Mouse (Mus musculus): ENCODE data around the gene Crocc2. TPM values are rescaled to one million over a fixed set of nuclear protein-coding genes. Genes with fewer than 3 reads are reported as not detected.

Gene Crocc2
- polyA plus RNA-seq, 1 experiment from 2014 or later = 0.18 TPM

GRCm38 (mm10) chr1:93142871-93143270, 25.7 kb upstream of the Crocc2 start:
- ATAC-seq (ENCODE audit: low FRiP score, low read depth) = no peak
- WGBS = 93% methylated on average over 1 of the region's 1 CpGs
- Histone ChIP-seq H3K9ac (replicated peaks) (no peak overlapping the region), H3K27me3 (no peaks in the 10 kb centered on the region), H3K36me3 (no peaks in the 10 kb centered on the region), H3K9me3 (no peaks in the 10 kb centered on the region), H3K4me1 (no peaks in the 10 kb centered on the region), H3K27ac (replicated peaks) (no peak overlapping the region), H3K4me2 (replicated peaks) (no peak overlapping the region), H3K4me3 (no peak overlapping the region)

- no peak overlapping the region for H3K4me3 ChIP-seq
- no peaks in the 10 kb centered on the region for H3K27me3 ChIP-seq
- H3K9me3 ChIP-seq = no peaks in the 10 kb centered on the region
- H3K9ac ChIP-seq (replicated peaks) = no peak overlapping the region
- H3K27ac ChIP-seq (replicated peaks) = no peak overlapping the region
- H3K4me1 ChIP-seq = no peaks in the 10 kb centered on the region
- WGBS = 75% methylated on average over 9 of the region's 9 CpGs
- H3K4me2 ChIP-seq (replicated peaks) = no peak overlapping the region
- no peaks in the 10 kb centered on the region for H3K36me3 ChIP-seq
- ATAC-seq (ENCODE audit: low FRiP score, low read depth) = no peak
Observed at GRCm38 (mm10) chr1:93144176-93144575, 24.3 kb upstream of the Crocc2 start.

GRCm38 (mm10) chr1:93150907-93151661, 17.4 kb upstream of the Crocc2 start:
- H3K9me3 ChIP-seq = no peaks in the 10 kb centered on the region
- H3K4me3 ChIP-seq = no peak overlapping the region
- H3K27ac ChIP-seq (replicated peaks) = no peak overlapping the region
- H3K36me3 ChIP-seq = no peaks in the 10 kb centered on the region
- ATAC-seq (ENCODE audit: low FRiP score, low read depth) = no peak
- WGBS = 68% methylated on average over 2 of the region's 2 CpGs
- no peak overlapping the region for H3K9ac ChIP-seq (replicated peaks)
- no peak overlapping the region for H3K4me2 ChIP-seq (replicated peaks)
- H3K27me3 ChIP-seq = no peaks in the 10 kb centered on the region
- no peaks in the 10 kb centered on the region for H3K4me1 ChIP-seq

- Histone ChIP-seq H3K36me3 (no peaks in the 10 kb centered on the region), H3K4me3 (no peak overlapping the region), H3K4me1 (no peaks in the 10 kb centered on the region), H3K27me3 (no peaks in the 10 kb centered on the region), H3K9ac (replicated peaks) (no peak overlapping the region), H3K9me3 (no peaks in the 10 kb centered on the region), H3K4me2 (replicated peaks) (no peak overlapping the region), H3K27ac (replicated peaks) (no peak overlapping the region)
- WGBS = 76% methylated on average over 4 of the region's 4 CpGs
- no peak for ATAC-seq (ENCODE audit: low FRiP score, low read depth)
Observed at GRCm38 (mm10) chr1:93157566-93157965, 11.0 kb upstream of the Crocc2 start.

- H3K36me3 ChIP-seq = no peaks in the 10 kb centered on the region
- H3K9me3 ChIP-seq = no peaks in the 10 kb centered on the region
- no peak for ATAC-seq (ENCODE audit: low FRiP score, low read depth)
- H3K4me1 ChIP-seq = no peaks in the 10 kb centered on the region
- no peak overlapping the region for H3K27ac ChIP-seq (replicated peaks)
- no peaks in the 10 kb centered on the region for H3K27me3 ChIP-seq
- H3K4me2 ChIP-seq (replicated peaks) = no peak overlapping the region
- no peak overlapping the region for H3K4me3 ChIP-seq
- H3K9ac ChIP-seq (replicated peaks) = no peak overlapping the region
- 86% methylated on average over 8 of the region's 8 CpGs for WGBS
Observed at GRCm38 (mm10) chr1:93158916-93159315, 9.6 kb upstream of the Crocc2 start.

- H3K36me3 ChIP-seq = no peaks in the 10 kb centered on the region
Observed at GRCm38 (mm10) chr1:93159566-93160500, 8.7 kb upstream of the Crocc2 start.

GRCm38 (mm10) chr1:93160501-93161133, 7.9 kb upstream of the Crocc2 start, which contains the start of gene 2310007B03Rik:
TSS of gene 2310007B03Rik (minus strand) at chr1:93160948.
- Histone ChIP-seq H3K36me3 (no peaks in the 10 kb centered on the region), H3K4me3 (no peak within 1 kb of the TSS), H3K4me2 (replicated peaks) (no peak within 1 kb of the TSS), H3K27ac (replicated peaks) (no peak within 1 kb of the TSS), H3K4me1 (no peaks in the 10 kb centered on the region), H3K9ac (replicated peaks) (no peak within 1 kb of the TSS), H3K9me3 (no peaks in the 10 kb centered on the region), H3K27me3 (no peaks in the 10 kb centered on the region)
- no peak for ATAC-seq (ENCODE audit: low FRiP score, low read depth)
- 75% methylated on average over 8 of the region's 8 CpGs for WGBS

More at GRCm38 (mm10) chr1:93159566-93160500, 8.7 kb upstream of the Crocc2 start:
- Histone ChIP-seq H3K4me1 (no peaks in the 10 kb centered on the region), H3K9ac (replicated peaks) (no peak overlapping the region), H3K27me3 (no peaks in the 10 kb centered on the region), H3K4me3 (no peak overlapping the region), H3K27ac (replicated peaks) (no peak overlapping the region), H3K4me2 (replicated peaks) (no peak overlapping the region), H3K9me3 (no peaks in the 10 kb centered on the region)
- ATAC-seq (ENCODE audit: low FRiP score, low read depth) = no peak
- WGBS = 90% methylated on average over 21 of the region's 21 CpGs

GRCm38 (mm10) chr1:93161350-93161749, 7.2 kb upstream of the Crocc2 start:
- no peak overlapping the region for H3K4me2 ChIP-seq (replicated peaks)
- H3K9me3 ChIP-seq = no peaks in the 10 kb centered on the region
- H3K27me3 ChIP-seq = no peaks in the 10 kb centered on the region
- H3K27ac ChIP-seq (replicated peaks) = no peak overlapping the region
- ATAC-seq (ENCODE audit: low FRiP score, low read depth) = no peak
- no peaks in the 10 kb centered on the region for H3K4me1 ChIP-seq
- 77% methylated on average over 8 of the region's 8 CpGs for WGBS
- H3K4me3 ChIP-seq = no peak overlapping the region
- no peaks in the 10 kb centered on the region for H3K36me3 ChIP-seq
- H3K9ac ChIP-seq (replicated peaks) = no peak overlapping the region

GRCm38 (mm10) chr1:93161921-93162320, 6.6 kb upstream of the Crocc2 start:
- Histone ChIP-seq H3K4me1 (no peaks in the 10 kb centered on the region), H3K27me3 (no peaks in the 10 kb centered on the region), H3K36me3 (no peaks in the 10 kb centered on the region), H3K4me2 (replicated peaks) (no peak overlapping the region), H3K9ac (replicated peaks) (no peak overlapping the region), H3K9me3 (no peaks in the 10 kb centered on the region), H3K27ac (replicated peaks) (no peak overlapping the region), H3K4me3 (no peak overlapping the region)
- no peak for ATAC-seq (ENCODE audit: low FRiP score, low read depth)
- WGBS = 82% methylated on average over 10 of the region's 10 CpGs

GRCm38 (mm10) chr1:93162588-93162987, 5.9 kb upstream of the Crocc2 start:
- Histone ChIP-seq H3K4me1 (no peaks in the 10 kb centered on the region), H3K9ac (replicated peaks) (no peak overlapping the region), H3K27ac (replicated peaks) (no peak overlapping the region), H3K4me2 (replicated peaks) (no peak overlapping the region), H3K9me3 (no peaks in the 10 kb centered on the region), H3K4me3 (no peak overlapping the region), H3K36me3 (no peaks in the 10 kb centered on the region), H3K27me3 (no peaks in the 10 kb centered on the region)
- no peak for ATAC-seq (ENCODE audit: low FRiP score, low read depth)
- WGBS = 85% methylated on average over 7 of the region's 7 CpGs

- H3K9ac ChIP-seq (replicated peaks) = no peak overlapping the region
- no peak overlapping the region for H3K27ac ChIP-seq (replicated peaks)
- 87% methylated on average over 9 of the region's 9 CpGs for WGBS
- H3K4me3 ChIP-seq = no peak overlapping the region
- H3K36me3 ChIP-seq = no peaks in the 10 kb centered on the region
- H3K4me2 ChIP-seq (replicated peaks) = no peak overlapping the region
- no peaks in the 10 kb centered on the region for H3K9me3 ChIP-seq
- ATAC-seq (ENCODE audit: low FRiP score, low read depth) = no peak
- H3K4me1 ChIP-seq = 0 out of 2 replicates have a peak, but pooled peaks cover 6% of the 10 kb centered on the region
- H3K27me3 ChIP-seq = no peaks in the 10 kb centered on the region
Observed at GRCm38 (mm10) chr1:93165447-93165846, 3.1 kb upstream of the Crocc2 start.

All from midbrain, embryonic 12.5 days (tissue).